ENCODE assay signal across 7 mouse cellular contexts in genomic region chr2:94010335-94011291, GRCm38 (mm10). TPM values are rescaled to one million over a fixed set of nuclear protein-coding genes. Genes with fewer than 3 reads are reported as not detected.
DNase-seq lines count a peak whose midpoint lies in the region; ATAC-seq lines count a peak whose summit lies in the region.

Gene Alkbh3 (minus strand): TSS chr2:94010807.

- no peaks in the 10 kb centered on the region for H3K27me3 ChIP-seq in intestine, embryonic 16.5 days (replicated peaks; ENCODE audit: control insufficient read depth, insufficient read depth, low read length)
- H3K27me3 ChIP-seq in midbrain, embryonic 11.5 days (ENCODE audit: control insufficient read depth, insufficient read depth, low read length): no peaks in the 10 kb centered on the region

- DNase-seq in adrenal gland, adult 8-10 months: peak; percentile 86
- peak; percentile 93 for DNase-seq in embryo, embryonic 9.5 days (ENCODE audit: extremely low spot score)
- peak; percentile 84 to 91 for DNase-seq in gastrocnemius, postnatal 4 days (ENCODE audit: low spot score in 2 of 2)
- DNase-seq in left cerebral cortex, postnatal 36 days (ENCODE audit: low spot score in 2 of 2): peak; percentile 92
- peak; percentile 100 for DNase-seq in midbrain, embryonic 11.5 days (ENCODE audit: low spot score, missing footprints)
- DNase-seq in skeletal muscle tissue, adult 2 months (ENCODE audit: low read depth, low spot score): peak; percentile 87

- peak within 1 kb of the TSS; percentile 85 for H3K4me2 ChIP-seq in intestine, embryonic 16.5 days (ENCODE audit: low read depth, low read length)
- peak within 1 kb of the TSS; percentile 87 for H3K4me2 ChIP-seq in midbrain, embryonic 11.5 days

- 0 out of 2 replicates have a peak, but pooled peaks cover 6% of the 10 kb centered on the region for H3K36me3 ChIP-seq in intestine, embryonic 16.5 days (ENCODE audit: control insufficient read depth, insufficient read depth, low read length)
- no peaks in the 10 kb centered on the region for H3K36me3 ChIP-seq in midbrain, embryonic 11.5 days (ENCODE audit: control insufficient read depth, insufficient read depth, low read length)

- H3K4me1 ChIP-seq in intestine, embryonic 16.5 days (ENCODE audit: control insufficient read depth, insufficient read depth, low read length): peaks cover 6% of the 10 kb centered on the region
- peaks cover 6% of the 10 kb centered on the region for H3K4me1 ChIP-seq in midbrain, embryonic 11.5 days (ENCODE audit: control insufficient read depth, insufficient read depth, low read length)

- no peaks in the 10 kb centered on the region for H3K9me3 ChIP-seq in intestine, embryonic 16.5 days (ENCODE audit: control insufficient read depth, low read length)
- no peaks in the 10 kb centered on the region for H3K9me3 ChIP-seq in midbrain, embryonic 11.5 days (ENCODE audit: control insufficient read depth, low read length)

- peak; percentile 99 for ATAC-seq in intestine, embryonic 16.5 days
- peak; percentile 99 for ATAC-seq in midbrain, embryonic 11.5 days (ENCODE audit: low FRiP score)

- peak within 1 kb of the TSS; percentile 92 for H3K9ac ChIP-seq in intestine, embryonic 16.5 days (ENCODE audit: low read depth, low read length)
- peak within 1 kb of the TSS; percentile 88 for H3K9ac ChIP-seq in midbrain, embryonic 11.5 days (ENCODE audit: low read length)

- peak within 1 kb of the TSS; percentile 92 for H3K4me3 ChIP-seq in intestine, embryonic 16.5 days (ENCODE audit: low read length)
- H3K4me3 ChIP-seq in midbrain, embryonic 11.5 days (ENCODE audit: low read depth, low read length): peak within 1 kb of the TSS; percentile 90

- peak within 1 kb of the TSS; percentile 51 for H3K27ac ChIP-seq in intestine, embryonic 16.5 days (ENCODE audit: low read length)
- no peak within 1 kb of the TSS for H3K27ac ChIP-seq in midbrain, embryonic 11.5 days (ENCODE audit: low read depth, low read length)

- intact Hi-C loops in left cerebral cortex, postnatal 36 days (cut with DNase I): no loop called here

- 5% methylated on average over 47 of the region's 47 CpGs for WGBS in intestine, embryonic 16.5 days
- WGBS in midbrain, embryonic 11.5 days: 6% methylated on average over 47 of the region's 47 CpGs

RNA-seq across cellular contexts. Expression of gene Alkbh3, which starts in this region (rescaled TPM):
- 10 to 100 TPM; 29.9 to 57.4 (median 46.2) TPM for total RNA-seq in adrenal gland, adult 8-10 months (2022)
- 10 to 100 TPM; 67.6 to 70.5 TPM for total RNA-seq in gastrocnemius, postnatal 4 days (2021)
- polyA plus RNA-seq in intestine, embryonic 16.5 days (2015; fragmentation: Nextera tagmentation; extraction: Ambion mirVana): 68.4 and 77.8 TPM in 2 replicates
- 10 to 100 TPM; 22.2 to 25.3 TPM for total RNA-seq in left cerebral cortex, postnatal 36 days (2021)
- 50.8 and 51.3 TPM in 2 replicates for polyA plus RNA-seq in midbrain, embryonic 11.5 days (2014; fragmentation: Nextera tagmentation; extraction: Ambion mirVana)
